Mouse (Mus musculus): ENCODE measurements at regions not wholly inside any gene's neighbourhood (a gene's known extent, or its start where the extent isn't known, plus 50 kb on each side); places are given as distances from the start of the nearest gene placed in this dataset.

GRCm38 (mm10) chr5:106313874-106314273 is 144.1 kb downstream of the Barhl2 start:
- no peak overlapping the region for H3K27ac ChIP-seq (ENCODE audit: insufficient read depth, low read length)
- no peaks in the 10 kb centered on the region for H3K9me3 ChIP-seq (replicated peaks; ENCODE audit: control insufficient read depth, insufficient read depth, low read length, poor library complexity, severe bottlenecking)

DNA sequence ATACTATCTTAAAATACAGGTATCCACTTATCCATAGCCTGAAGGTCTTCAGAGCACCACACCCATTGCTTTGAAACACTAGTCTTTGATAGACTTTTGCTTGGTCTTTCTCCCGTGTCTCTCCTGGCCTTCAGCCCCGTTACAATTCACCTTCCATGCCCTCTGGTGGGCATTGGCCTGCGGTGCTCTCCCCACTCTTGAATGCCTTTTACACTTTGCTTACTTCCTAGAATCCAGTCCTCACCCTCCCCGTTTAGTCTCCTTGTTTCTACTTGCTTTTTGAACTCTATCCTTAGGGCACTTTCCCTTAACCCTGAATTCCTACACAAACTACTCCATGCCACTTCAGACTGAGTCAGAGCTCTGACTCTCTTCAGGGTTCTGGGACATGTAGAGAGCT is 156.6 kb downstream of the Barhl2 start:
- Histone ChIP-seq H3K27ac (ENCODE audit: insufficient read depth, low read length) (no peak overlapping the region), H3K9me3 (replicated peaks; ENCODE audit: control insufficient read depth, insufficient read depth, low read length, poor library complexity, severe bottlenecking) (no peaks in the 10 kb centered on the region), H3K4me1 (ENCODE audit: control insufficient read depth, insufficient read depth, low read length) (peaks cover 3% of the 10 kb centered on the region), H3K27me3 (ENCODE audit: control insufficient read depth, insufficient read depth, low read length, poor library complexity, severe bottlenecking) (no peaks in the 10 kb centered on the region), H3K9ac (ENCODE audit: low read depth, poor library complexity, severe bottlenecking) (no peak overlapping the region), H3K4me3 (ENCODE audit: low read depth, low read length) (no peak overlapping the region), H3K36me3 (ENCODE audit: control insufficient read depth, insufficient read depth, low read length, poor library complexity, severe bottlenecking) (no peaks in the 10 kb centered on the region)
- TF ChIP-seq CTCF (IDR thresholded peaks at IDR 0.05; ENCODE audit: low read depth, low read length), result no peak
- TF ChIP-seq POLR2A (IDR thresholded peaks at IDR 0.05; ENCODE audit: insufficient read depth, low read length), result no peak
- TF ChIP-seq EP300 (IDR thresholded peaks at IDR 0.05; ENCODE audit: insufficient read depth, low read depth, low read length), result no peak

More at GRCm38 (mm10) chr5:106313874-106314273, 144.1 kb downstream of the Barhl2 start:
- H3K36me3 ChIP-seq (ENCODE audit: control insufficient read depth, insufficient read depth, low read length, poor library complexity, severe bottlenecking), result no peaks in the 10 kb centered on the region
- no peaks in the 10 kb centered on the region for H3K27me3 ChIP-seq (ENCODE audit: control insufficient read depth, insufficient read depth, low read length, poor library complexity, severe bottlenecking)
- H3K9ac ChIP-seq (ENCODE audit: low read depth, poor library complexity, severe bottlenecking), result no peak overlapping the region
- H3K4me1 ChIP-seq (ENCODE audit: control insufficient read depth, insufficient read depth, low read length), result no peaks in the 10 kb centered on the region
- TF ChIP-seq POLR2A (IDR thresholded peaks at IDR 0.05; ENCODE audit: insufficient read depth, low read length) (no peak), EP300 (IDR thresholded peaks at IDR 0.05; ENCODE audit: insufficient read depth, low read depth, low read length) (no peak), CTCF (IDR thresholded peaks at IDR 0.05; ENCODE audit: low read depth, low read length) (no peak)
- H3K4me3 ChIP-seq (ENCODE audit: low read depth, low read length), result no peak overlapping the region

DNA sequence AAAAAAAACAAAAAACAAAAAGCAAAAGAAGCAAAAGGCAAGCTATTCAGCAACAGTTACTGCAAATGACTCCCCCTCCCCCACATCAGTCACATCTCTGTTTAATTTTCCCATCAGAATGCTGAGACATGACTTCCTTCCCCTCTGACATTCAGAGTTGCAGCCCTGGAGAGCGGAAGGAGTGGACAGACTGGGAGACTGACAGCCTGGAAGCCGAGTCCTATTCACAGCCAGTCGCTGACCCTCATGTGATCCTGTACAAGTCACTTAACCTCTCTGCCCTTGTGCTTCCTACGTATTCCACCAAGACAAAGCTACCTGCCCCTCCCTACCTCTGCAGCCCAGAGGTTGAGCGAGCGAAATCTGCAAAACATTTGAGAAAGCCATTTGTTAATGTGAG is 161.2 kb downstream of the Barhl2 start:
- no peaks in the 10 kb centered on the region for H3K36me3 ChIP-seq (ENCODE audit: control insufficient read depth, insufficient read depth, low read length, poor library complexity, severe bottlenecking)
- peaks cover 6% of the 10 kb centered on the region for H3K4me1 ChIP-seq (ENCODE audit: control insufficient read depth, insufficient read depth, low read length)
- no peak overlapping the region for H3K9ac ChIP-seq (ENCODE audit: low read depth, poor library complexity, severe bottlenecking)
- no peak overlapping the region for H3K27ac ChIP-seq (ENCODE audit: insufficient read depth, low read length)
- TF ChIP-seq CTCF (IDR thresholded peaks at IDR 0.05; ENCODE audit: low read depth, low read length) (no peak), EP300 (IDR thresholded peaks at IDR 0.05; ENCODE audit: insufficient read depth, low read depth, low read length) (peak; percentile 66; the same call in 1 of the 2 replicates), POLR2A (IDR thresholded peaks at IDR 0.05; ENCODE audit: insufficient read depth, low read length) (no peak)
- no peaks in the 10 kb centered on the region for H3K27me3 ChIP-seq (ENCODE audit: control insufficient read depth, insufficient read depth, low read length, poor library complexity, severe bottlenecking)
- H3K4me3 ChIP-seq (ENCODE audit: low read depth, low read length), result no peak overlapping the region
- H3K9me3 ChIP-seq (replicated peaks; ENCODE audit: control insufficient read depth, insufficient read depth, low read length, poor library complexity, severe bottlenecking), result no peaks in the 10 kb centered on the region

GRCm38 (mm10) chr5:106295993-106296392 is 162.0 kb downstream of the Barhl2 start:
- Histone ChIP-seq H3K36me3 (ENCODE audit: control insufficient read depth, insufficient read depth, low read length, poor library complexity, severe bottlenecking) (no peaks in the 10 kb centered on the region), H3K9ac (ENCODE audit: low read depth, poor library complexity, severe bottlenecking) (no peak overlapping the region), H3K9me3 (replicated peaks; ENCODE audit: control insufficient read depth, insufficient read depth, low read length, poor library complexity, severe bottlenecking) (no peaks in the 10 kb centered on the region), H3K4me1 (ENCODE audit: control insufficient read depth, insufficient read depth, low read length) (peaks cover 6% of the 10 kb centered on the region), H3K4me3 (ENCODE audit: low read depth, low read length) (no peak overlapping the region), H3K27ac (ENCODE audit: insufficient read depth, low read length) (no peak overlapping the region), H3K27me3 (ENCODE audit: control insufficient read depth, insufficient read depth, low read length, poor library complexity, severe bottlenecking) (no peaks in the 10 kb centered on the region)
- TF ChIP-seq EP300 (IDR thresholded peaks at IDR 0.05; ENCODE audit: insufficient read depth, low read depth, low read length), result no peak
- no peak for TF ChIP-seq POLR2A (IDR thresholded peaks at IDR 0.05; ENCODE audit: insufficient read depth, low read length)
- no peak for TF ChIP-seq CTCF (IDR thresholded peaks at IDR 0.05; ENCODE audit: low read depth, low read length)

GRCm38 (mm10) chr5:106295538-106295937 is 162.4 kb downstream of the Barhl2 start:
- Histone ChIP-seq H3K36me3 (ENCODE audit: control insufficient read depth, insufficient read depth, low read length, poor library complexity, severe bottlenecking) (no peaks in the 10 kb centered on the region), H3K27me3 (ENCODE audit: control insufficient read depth, insufficient read depth, low read length, poor library complexity, severe bottlenecking) (no peaks in the 10 kb centered on the region)
- TF ChIP-seq POLR2A (IDR thresholded peaks at IDR 0.05; ENCODE audit: insufficient read depth, low read length), result no peak
- no peak for TF ChIP-seq CTCF (IDR thresholded peaks at IDR 0.05; ENCODE audit: low read depth, low read length)
- TF ChIP-seq EP300 (IDR thresholded peaks at IDR 0.05; ENCODE audit: insufficient read depth, low read depth, low read length), result no peak

DNA sequence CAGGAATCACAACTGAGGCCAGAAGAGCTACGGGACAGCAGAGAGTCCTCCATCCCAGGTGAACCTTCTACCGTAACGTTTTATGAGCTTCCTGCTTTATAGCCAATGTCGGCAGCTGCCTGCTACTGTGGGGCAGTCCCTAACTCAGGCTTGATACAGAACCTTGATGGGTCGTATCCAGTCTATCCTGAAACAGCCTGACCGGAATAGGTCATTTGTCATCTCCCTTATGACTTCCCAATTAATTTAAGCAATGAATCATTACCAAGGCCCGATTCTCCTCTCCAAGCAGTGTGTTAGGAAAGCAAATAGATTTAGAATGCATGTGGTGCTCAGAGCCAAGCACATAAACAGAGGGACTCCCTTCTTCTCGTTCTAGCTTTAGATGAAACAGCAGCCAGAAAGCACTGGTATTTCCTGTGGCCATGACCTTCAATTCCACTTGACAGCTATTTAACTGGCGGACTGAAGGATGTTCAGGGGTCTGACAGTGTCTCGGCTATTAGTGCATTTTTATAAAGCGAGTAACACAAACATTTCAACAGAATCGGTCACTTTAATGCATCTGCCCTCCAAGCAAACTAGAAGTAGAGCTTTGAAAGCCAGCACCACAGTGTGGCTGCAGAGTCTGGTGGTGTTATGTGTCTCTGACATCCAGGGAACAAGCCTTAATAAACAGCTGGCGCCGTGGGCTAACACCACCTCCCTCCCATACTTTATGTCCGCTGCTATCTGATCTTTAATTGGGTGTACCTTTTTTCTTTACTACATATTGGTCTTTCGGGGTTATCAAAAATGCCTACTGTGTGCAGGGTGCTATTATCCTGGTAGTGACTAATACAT is 165.4 kb downstream of the Barhl2 start:
- Histone ChIP-seq H3K4me3 (ENCODE audit: low read depth, low read length) (no peak overlapping the region), H3K27ac (ENCODE audit: insufficient read depth, low read length) (no peak overlapping the region), H3K4me1 (ENCODE audit: control insufficient read depth, insufficient read depth, low read length) (peaks cover 6% of the 10 kb centered on the region), H3K9ac (ENCODE audit: low read depth, poor library complexity, severe bottlenecking) (no peak overlapping the region), H3K9me3 (replicated peaks; ENCODE audit: control insufficient read depth, insufficient read depth, low read length, poor library complexity, severe bottlenecking) (no peaks in the 10 kb centered on the region), H3K27me3 (ENCODE audit: control insufficient read depth, insufficient read depth, low read length, poor library complexity, severe bottlenecking) (no peaks in the 10 kb centered on the region), H3K36me3 (ENCODE audit: control insufficient read depth, insufficient read depth, low read length, poor library complexity, severe bottlenecking) (no peaks in the 10 kb centered on the region)
- TF ChIP-seq POLR2A (IDR thresholded peaks at IDR 0.05; ENCODE audit: insufficient read depth, low read length) (no peak), CTCF (IDR thresholded peaks at IDR 0.05; ENCODE audit: low read depth, low read length) (no peak), EP300 (IDR thresholded peaks at IDR 0.05; ENCODE audit: insufficient read depth, low read depth, low read length) (no peak)

More at GRCm38 (mm10) chr5:106295538-106295937, 162.4 kb downstream of the Barhl2 start:
- no peaks in the 10 kb centered on the region for H3K9me3 ChIP-seq (replicated peaks; ENCODE audit: control insufficient read depth, insufficient read depth, low read length, poor library complexity, severe bottlenecking)
- peaks cover 6% of the 10 kb centered on the region for H3K4me1 ChIP-seq (ENCODE audit: control insufficient read depth, insufficient read depth, low read length)
- no peak overlapping the region for H3K27ac ChIP-seq (ENCODE audit: insufficient read depth, low read length)
- no peak overlapping the region for H3K9ac ChIP-seq (ENCODE audit: low read depth, poor library complexity, severe bottlenecking)
- H3K4me3 ChIP-seq (ENCODE audit: low read depth, low read length), result no peak overlapping the region
